Mouse (Mus musculus) urinary bladder, adult 2 months (tissue): ENCODE measurements around the gene Cit. TPM values are rescaled to one million over a fixed set of nuclear protein-coding genes. Genes with fewer than 3 reads are reported as not detected.

Source experiments
- DNase-seq: peaks from one replicate; pipeline ENCODE4 v3.0.0; 2022; ENCODE audit warnings: low spot score
- polyA plus RNA-seq: library from polyadenylated mRNA; depleted of rRNA; stranded (reverse); fragments of >200 nt; gene quantifications from 2 replicates; pipeline ENCODE4 v1.2.3, GENCODE M21; 2012

Gene Cit
- polyA plus RNA-seq, 1 experiment = 4.9 TPM

DNA sequence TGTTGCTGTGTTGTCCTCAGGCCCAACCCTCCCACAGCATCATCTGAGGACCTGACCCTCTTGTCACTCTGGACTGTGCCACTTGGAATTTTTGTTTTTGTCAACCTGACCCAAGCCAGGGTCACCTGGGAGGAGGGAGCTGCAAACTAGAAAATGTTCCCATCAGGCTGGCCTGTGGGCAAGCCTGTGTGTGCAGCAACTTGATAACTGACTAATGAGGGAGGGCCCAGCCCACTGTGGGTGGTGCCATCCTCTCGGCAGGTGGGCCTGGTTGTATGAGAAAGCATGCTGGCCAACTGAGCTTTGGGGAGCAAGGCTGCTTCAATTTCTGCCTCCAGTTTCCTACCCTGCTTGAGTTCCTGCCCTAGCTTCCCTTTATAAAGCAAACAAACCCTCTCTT lies 113.3 kb downstream of the Cit start:
- no peak for DNase-seq

DNA sequence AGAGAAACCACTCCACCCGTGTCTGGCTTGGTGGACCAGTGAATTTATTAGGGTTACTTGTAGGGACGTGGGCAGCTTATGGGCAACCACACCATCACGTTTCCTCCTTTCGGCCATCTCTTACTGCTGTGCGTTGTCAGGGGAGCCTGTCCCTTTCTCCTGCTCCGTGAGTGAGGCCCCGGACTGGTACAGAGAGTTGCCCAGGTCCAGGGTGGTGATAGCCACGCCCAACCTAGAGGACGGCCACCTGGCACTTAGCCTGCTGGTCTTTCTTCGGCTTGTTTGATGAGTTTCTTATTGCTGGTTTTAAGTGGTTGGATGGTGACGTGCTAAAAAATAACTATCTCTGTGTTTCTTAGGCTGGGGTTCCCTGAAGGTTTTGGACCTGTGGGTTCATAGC lies 113.7 kb downstream of the Cit start:
- no peak for DNase-seq

DNA sequence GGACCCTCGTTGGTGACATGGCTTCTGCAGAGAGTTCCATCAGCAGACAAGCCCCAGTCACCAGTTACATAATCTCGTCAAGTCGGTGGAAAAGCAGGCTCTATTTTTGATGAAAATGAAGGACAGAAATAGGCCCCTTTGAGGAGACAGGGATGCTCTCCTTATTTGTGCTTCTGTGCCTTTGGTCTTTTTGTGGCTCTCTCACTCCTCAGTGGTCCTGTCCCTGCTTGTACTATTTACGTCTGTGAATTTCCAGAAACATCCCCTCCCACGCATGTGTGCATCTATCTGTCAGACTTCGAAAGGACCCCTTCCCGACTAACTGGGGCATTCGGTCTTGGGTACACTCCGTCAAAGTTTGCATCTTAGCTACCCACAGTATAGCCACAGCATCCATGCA lies 116.7 kb downstream of the Cit start:
- no peak for DNase-seq

DNA sequence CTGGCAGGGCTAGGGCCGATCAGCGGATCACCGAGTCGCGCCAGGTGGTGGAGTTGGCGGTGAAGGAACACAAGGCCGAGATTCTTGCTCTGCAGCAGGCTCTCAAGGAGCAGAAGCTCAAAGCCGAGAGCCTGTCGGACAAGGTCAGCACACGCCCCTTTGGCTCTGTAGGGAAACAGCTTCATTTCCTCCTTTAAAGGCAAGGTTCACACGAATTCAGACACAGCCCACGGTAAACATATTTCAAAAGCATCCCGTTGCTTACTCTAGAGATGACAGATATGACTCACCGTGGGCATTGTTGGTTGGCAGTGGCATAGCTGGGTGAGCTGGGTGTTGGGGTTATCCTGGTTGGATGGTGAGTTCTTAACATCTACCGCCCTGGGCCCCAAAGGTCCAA lies 126.2 kb downstream of the Cit start:
- peak; percentile 38 for DNase-seq

DNA sequence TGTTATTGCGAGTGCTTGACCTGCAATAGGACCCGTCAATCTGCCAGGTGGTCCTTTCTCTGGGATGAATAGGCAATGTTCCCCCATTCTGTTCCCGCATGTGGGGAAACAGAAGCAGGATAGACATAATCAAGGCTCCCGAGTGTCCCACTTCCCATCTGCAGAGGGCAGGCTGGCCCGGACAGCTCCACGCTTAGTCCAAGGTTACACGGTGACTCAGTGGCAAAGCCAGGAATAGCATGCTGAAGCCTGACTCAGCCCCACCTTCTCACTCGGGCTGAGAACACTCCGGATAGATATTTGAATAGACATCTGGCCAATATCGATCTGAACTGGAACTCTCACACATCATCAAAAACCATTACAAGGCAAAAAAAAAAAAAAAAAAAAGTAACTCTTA lies 130.6 kb downstream of the Cit start:
- DNase-seq = no peak

DNA sequence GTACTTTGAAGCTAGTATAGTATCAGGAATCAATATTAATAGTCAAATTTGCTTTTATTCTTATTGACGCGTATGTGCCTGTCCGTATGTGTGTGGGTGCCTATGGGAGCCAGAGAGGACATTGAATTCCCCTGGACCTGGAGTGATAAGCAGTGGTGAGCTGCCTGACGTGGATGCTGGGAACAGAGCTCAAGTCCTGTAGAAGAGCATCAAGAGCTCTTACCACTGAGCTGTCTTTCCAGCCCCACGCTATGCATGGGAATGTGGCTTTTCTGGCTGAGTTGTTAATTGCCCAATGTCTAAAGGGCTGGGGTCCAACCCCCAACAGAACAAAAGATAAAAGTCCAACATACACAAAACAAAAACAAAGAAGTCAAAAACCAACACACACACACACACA lies 131.4 kb downstream of the Cit start:
- DNase-seq = no peak

DNA sequence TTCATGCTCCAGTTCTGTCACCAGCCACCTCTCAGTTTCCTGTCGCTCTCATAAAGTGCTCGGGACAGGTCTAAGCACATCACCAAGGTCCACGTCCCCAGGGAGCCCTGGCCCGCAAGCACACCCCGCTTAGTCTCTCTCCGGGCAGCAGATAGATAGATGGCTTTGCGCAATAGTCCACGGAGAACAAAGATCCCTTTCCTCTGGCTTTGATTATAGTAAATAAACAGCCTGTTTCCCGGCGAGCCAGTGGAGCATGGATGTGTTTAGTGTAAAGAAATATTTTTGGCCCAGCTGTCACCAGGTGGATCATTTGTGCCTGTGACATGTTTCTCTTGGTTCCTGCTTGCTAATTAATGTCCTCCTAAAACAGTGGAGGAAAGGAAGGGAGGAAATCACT lies 132.2 kb downstream of the Cit start:
- DNase-seq = no peak

DNA sequence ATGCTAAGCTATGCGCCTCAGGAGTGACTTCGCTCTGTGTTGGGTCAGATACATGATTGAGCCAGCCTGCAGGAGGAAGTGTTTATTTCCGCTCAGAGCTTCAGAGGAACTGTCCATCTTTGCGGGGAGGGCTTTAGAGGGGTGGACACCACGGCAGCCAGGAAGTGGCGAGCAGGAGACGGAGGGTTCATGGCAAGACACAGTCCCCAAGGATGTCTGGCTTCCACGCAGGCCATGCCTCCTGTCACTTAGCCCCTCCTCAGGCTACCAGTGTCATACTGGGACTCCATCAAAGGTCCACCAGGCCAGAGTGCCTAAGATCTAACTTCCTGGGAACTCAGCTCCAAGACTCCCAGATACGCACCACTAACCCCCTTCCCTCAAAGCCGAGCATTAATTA lies 132.7 kb downstream of the Cit start:
- DNase-seq = no peak

DNA sequence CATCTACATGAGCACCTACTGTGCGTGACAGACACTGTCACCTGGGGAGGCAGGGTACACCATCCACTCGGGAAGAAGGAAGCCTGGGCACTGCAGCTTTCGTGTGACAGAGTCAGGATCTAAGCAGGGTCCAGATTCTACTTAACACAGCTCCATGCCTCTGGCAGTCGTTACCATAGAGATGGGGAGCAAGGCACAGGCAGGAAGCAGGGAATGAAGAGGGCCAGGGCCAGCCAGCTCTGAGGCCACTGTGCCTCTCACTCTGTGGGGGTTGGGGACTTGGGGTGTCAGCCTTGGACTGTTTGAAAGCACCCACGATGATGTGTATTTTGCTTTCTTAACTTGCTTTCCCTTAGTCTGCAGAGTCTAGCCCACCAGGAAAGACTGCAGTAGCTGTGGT lies 133.2 kb downstream of the Cit start:
- no peak for DNase-seq

DNA sequence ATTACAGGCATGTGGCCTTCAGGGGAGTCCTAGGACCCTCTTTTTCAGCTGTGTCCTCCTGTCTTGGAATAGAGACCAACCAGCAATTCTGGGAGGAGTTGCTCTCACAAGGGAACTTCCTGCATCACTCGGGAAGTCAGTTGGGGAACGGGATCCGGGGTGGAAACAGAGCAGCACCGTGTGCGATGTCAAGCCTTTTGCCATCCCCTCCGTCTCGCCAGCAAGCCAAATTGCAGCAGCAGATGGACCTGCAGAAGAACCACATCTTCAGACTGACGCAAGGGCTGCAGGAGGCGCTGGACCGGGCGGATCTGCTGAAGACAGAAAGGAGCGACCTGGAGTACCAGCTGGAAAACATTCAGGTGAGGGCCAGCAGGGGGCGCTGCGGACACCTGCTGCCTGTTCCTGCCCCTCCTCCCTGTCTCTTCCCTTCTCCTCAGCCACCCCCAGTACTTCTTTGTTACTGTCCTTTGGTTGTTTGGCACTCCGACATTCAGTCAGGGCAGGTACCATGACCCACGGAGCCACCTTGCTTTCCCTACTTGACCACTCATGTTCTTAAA lies 134.1 kb downstream of the Cit start:
- DNase-seq = no peak

DNA sequence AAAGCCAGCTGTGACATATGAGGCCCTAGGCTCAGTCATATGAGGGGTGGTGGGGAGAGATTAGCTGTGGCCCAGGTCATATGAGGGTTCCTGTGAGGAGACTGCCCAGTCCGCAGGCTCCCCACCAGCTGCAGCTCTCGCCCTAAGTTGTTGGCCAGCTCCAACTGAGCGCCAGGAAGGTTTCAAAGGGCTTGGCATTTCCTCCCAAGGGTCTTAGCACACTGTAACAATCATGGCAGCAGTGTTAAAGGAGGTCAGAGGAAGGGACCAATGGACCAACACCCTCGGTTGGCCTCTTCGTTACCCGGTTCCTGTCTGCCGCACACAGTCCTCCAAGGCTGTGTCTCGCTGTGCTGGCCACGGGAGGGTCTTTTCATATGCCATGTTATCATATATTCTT lies 135.5 kb downstream of the Cit start:
- DNase-seq = no peak

DNA sequence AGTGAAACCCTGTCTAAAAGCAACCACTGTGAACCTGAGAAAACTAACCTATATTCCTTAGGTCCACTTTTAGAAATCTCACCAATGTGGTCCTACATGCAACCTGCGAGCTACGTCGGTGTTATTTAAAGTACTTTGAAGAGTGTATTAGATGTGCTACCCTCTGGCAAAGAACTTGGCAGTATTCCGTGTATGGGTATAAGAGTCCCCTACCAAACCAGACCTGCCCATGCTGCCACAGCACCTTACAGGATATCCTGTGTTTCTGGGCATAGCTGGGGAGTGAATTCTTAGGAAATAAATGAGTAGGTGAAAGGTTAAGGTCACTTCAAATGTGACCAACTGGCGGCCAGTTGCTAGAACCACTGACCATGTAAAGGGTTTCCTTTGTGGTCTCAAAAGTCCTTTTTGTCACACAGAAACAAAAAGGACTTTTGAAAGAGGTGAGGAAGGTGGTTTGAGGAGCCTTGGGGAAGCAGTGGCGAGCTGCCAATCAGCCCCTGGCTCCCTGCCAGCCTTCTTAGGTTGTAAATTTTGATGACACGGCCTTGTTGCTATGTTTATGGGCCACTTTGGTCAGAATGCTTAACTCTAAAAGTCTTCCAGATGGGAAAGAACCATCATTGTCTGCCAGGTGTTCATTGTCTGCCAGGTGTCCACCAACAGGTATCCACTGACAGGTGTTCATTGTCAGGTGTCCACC lies 137.7 kb downstream of the Cit start:
- DNase-seq = no peak

DNA sequence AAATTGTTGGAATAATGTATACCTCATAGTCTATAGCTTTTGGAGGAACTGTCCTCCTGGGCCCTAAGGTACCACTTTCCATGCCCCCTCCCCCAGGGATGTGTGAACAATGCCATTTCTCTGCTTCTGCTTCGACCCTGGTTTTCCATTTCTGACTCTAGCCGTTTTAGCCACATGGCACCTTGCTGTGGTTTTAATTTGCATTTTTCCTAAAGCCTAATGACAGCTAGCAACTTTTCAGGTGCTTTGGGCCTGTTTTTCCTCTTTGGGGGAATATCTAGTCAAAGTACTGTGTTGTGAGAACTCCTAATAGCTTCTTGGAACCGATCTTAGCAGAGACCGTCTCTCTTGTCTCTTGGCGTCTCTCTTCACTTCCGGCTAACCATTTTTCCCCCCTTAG lies 139.3 kb downstream of the Cit start:
- no peak for DNase-seq

DNA sequence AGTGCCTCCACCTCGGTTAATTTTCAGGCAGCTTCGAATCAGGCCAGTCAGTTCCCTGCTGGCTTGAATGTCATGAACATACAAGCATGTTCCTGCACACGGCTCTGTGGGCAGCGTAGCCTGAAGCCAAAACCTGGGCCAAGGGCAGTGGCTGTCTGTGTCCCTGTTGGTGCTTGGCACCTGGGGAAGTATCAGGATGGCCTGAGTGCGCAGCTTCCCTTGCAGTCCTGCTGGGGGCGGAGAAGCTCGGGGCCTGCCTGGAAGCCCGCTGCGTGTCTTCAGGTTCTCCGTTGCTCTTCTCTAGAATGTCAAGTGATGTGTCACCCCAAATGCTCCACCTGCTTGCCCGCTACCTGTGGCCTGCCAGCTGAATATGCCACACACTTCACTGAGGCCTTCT lies 140.0 kb downstream of the Cit start:
- DNase-seq = no peak

DNA sequence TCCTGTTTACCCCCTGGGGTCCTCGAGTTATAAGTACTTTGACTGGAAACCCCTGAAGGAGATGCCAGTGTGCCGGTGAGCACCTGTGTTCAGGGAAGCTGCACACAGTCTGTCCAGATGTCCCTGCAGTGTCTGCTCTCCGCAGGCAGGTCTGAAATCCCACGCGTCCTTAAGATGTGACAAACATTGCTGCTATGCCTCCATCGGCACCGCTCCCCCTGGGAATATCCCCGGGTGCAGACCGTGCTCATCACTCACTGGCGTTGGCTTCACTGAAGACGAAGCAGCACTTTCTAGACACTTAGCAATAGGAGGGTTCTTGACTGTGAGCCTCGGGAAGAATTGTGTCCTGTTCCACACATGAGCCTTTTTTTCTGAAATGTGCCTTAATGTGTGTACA lies 142.2 kb downstream of the Cit start:
- DNase-seq = no peak

DNA sequence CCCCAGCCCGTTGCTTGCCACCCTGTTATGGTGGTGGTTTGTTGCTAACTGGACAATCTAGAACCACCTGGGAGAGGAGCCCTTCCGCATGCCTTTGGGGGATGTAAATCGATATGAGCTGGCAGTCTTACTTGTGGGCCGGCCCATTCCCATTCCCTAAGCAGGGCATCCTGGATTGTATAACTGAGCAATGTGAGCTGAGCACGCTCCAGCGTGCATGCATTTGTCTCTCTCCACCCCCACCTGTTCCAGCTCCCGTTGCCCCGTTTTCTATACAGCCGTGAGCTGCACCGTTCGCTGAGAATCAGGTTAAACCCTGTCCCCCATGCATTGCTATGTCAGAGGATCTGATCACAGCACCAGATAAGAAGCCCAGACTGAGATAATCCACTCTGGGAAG lies 146.6 kb downstream of the Cit start:
- DNase-seq = no peak

DNA sequence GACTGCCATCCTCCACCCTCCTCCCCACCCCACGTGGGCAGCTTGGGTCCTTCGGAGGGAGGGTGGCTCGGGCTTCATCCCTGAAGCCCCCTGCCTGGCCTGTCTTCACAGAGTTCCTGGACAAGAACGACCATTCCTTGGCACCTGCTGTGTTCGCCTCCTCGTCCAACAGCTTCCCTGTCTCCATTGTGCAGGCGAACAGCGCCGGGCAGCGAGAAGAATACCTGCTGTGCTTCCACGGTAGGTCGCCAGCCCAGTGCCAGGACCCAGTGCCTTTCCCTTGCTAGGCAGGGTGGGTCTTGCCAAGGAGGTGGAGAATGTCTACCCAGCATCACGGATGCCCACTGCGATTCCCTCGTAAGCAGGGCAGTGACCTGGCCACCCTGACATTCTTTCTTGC lies 149.0 kb downstream of the Cit start:
- DNase-seq = no peak

DNA sequence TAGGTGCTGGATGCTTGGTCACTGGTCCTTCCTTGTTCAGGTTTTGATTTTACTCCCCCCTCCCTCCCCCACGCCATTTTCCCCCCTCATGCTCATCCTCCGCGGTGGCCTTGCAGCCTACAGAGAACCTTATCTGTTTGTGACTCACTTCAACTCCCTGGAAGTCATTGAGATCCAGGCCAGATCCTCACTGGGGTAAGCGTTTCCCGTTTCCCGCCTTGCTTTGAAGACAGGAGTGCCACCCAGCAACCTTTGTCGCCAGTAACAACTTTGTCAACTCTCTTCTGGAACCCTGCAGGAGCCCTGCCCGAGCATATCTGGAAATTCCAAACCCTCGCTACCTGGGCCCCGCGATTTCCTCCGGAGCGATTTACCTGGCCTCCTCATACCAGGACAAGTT lies 152.3 kb downstream of the Cit start:
- DNase-seq = no peak

DNA sequence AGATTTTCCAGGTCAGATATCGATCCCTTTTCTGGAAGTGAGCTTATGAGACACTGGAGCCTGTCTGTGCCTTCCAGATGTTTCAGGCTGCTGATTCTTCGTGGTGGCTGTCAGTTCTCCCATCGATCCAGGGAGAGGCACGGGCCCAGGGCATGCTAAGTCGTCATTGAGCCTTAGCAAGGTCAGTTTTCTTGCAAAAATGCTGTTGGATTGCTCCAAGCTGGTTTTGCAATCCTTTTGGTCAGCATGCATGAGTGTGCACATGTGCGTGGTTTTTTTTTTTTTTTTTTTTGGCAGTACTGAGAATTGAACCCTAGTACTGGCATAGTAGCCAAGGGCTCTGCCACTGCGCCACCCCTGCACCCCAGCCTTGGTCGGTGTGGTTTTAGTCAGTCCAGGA lies 158.1 kb downstream of the Cit start:
- no peak for DNase-seq

DNA sequence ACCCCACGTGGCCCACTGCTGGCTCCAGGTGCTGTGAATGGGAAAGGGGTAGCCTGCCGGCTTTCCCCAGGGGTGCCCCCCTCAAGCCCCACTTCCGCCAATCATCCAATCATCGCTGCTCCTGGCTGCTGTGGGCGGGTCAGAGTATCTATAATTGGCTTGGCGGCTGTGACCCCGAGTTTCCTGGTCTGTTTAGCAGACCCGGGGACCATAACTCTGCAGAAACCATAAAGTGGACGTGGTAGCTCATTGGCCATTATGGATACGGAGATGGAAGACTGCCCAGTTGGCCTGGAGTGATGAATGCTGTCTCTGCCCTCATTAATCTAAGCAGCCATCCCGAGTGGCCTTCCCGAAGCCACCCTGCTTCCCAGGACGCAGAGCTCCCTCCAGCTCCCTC lies 158.7 kb downstream of the Cit start:
- no peak for DNase-seq

DNA sequence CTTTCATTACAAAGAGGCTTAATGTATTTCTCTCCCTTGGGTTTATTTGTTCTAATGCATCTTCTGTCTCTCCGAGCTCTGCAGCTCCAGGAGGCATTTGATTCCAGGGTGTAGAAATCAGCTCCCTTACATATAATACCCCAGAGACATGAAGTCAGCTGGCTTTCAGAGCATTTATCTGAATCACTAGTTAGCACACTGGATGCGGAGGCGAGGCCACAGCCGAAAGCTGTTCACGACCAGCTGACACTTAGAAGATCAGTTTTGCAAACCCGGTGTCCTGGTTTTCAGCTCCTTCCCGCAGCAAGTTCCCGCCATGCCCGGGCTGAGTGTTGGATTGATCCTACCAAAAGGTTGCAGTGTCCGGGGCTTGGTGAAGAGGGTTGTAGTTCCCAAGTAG lies 159.2 kb downstream of the Cit start:
- DNase-seq = no peak

DNA sequence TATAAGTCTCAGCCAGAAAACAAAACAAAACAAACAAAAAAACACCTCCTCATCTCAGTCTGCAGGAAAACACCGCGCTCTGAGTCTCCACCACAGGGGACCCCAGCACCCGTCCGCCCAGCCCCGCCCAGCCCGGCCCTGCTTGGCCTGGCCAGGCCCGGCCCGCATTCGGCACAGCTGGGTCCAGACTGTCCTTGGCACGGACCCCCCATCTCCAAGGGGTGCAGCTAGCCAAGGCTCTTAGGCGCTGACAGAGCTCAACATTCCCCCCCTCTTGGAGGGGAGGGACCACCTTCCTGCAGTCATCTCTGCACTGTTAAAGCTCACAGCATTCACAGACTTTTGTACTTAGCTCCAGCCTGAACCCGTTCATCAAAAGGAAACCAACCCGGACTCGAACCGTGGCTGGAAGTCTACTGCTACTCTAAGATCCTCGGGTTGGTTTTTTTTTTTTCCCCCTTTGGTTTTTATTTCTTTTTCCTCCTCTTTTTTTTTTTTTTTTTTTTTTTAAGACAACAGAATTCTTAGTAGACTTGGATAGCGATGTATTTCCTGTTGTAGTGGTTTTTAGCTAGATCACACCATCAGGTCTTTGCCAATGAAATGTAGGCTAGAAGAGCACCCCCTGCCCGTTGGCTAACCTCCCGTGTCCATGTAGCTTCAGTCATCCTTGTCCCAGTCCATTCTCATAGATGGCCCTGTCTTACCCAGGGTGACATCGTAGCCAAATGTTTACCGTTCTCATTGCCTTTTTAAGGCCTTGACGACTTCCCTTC lies 161.4 kb downstream of the Cit start:
- DNase-seq = no peak

DNA sequence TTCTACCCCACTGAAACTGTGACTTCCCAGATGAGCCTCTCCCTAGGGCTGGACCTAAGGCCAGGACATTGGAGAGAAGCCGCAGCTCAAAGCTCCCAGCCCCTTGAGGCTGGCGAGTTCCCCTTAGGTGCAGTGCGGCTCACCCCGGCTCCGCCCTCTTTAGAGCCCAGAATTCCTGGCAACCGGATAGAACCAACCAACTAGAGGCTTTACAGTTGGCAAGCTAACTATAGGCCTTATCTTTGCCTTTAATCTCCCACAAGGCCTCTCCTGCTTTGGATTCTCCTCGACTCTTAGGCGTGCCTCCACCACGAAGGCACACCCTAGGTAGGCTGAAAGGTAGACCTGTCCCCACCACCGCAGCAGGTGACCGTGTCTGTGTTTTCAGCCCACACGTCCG lies 162.6 kb downstream of the Cit start:
- DNase-seq = no peak
